Mouse (Mus musculus) layer of hippocampus, postnatal 25 days (tissue): ENCODE results near the gene Cnep1r1. TPM values are rescaled to one million over a fixed set of nuclear protein-coding genes. Genes with fewer than 3 reads are reported as not detected.

Experiments
- DNase-seq, 2 experiments: peaks; one replicate each; pipeline ENCODE4 v3.0.0; 2022; ENCODE audit warnings: mixed read lengths in 2 of 2, low spot score in 1 of 2; ENCODE audit errors: extremely low spot score in 1 of 2
- total RNA-seq, 2 experiments: library from RNA; stranded (reverse); gene quantifications; 2 replicates each; pipeline ENCODE4 v1.2.3; 2021

Cnep1r1 gene
- total RNA-seq, result 10 to 100 TPM; 30.1 to 33.3 TPM

GRCm38 (mm10) chr8:88118456-88119036 is at the start of gene Cnep1r1:
TSS of gene Cnep1r1 (plus strand) at chr8:88118769.
- DNase-seq, result peak; percentile 82 to 84

- no peak for DNase-seq
These were observed 36.4 kb upstream of the Cnep1r1 start for GRCm38 (mm10) chr8:88082183-88082582.

GRCm38 (mm10) chr8:88088006-88088405 is 30.6 kb upstream of the Cnep1r1 start:
- DNase-seq, result no peak

GRCm38 (mm10) chr8:88091661-88092060 is 26.9 kb upstream of the Cnep1r1 start:
- no peak for DNase-seq

- DNase-seq, result no peak
These were observed 25.2 kb upstream of the Cnep1r1 start for GRCm38 (mm10) chr8:88093367-88093766.

GRCm38 (mm10) chr8:88098856-88099255 is 19.7 kb upstream of the Cnep1r1 start:
- no peak for DNase-seq

- DNase-seq, result peak in 1 of 2 experiments; percentile 36
These were observed 19.0 kb upstream of the Cnep1r1 start for GRCm38 (mm10) chr8:88099526-88099925.

GRCm38 (mm10) chr8:88109241-88109640 is 9.3 kb upstream of the Cnep1r1 start:
- DNase-seq, result no peak

GRCm38 (mm10) chr8:88119076-88119475 is 507 bp downstream of the Cnep1r1 start:
- no peak for DNase-seq

- DNase-seq, result no peak
These were observed 6.3 kb downstream of the Cnep1r1 start for GRCm38 (mm10) chr8:88124850-88125249.

GRCm38 (mm10) chr8:88129397-88129796 is 10.8 kb downstream of the Cnep1r1 start:
- no peak for DNase-seq

GRCm38 (mm10) chr8:88130754-88131317 is 12.3 kb downstream of the Cnep1r1 start:
- no peak for DNase-seq

- DNase-seq, result peak; percentile 90
These were observed 19.3 kb downstream of the Cnep1r1 start, which contains the start of gene Heatr3 for GRCm38 (mm10) chr8:88137748-88138484. TSS of gene Heatr3 (plus strand) at chr8:88137855.

GRCm38 (mm10) chr8:88139256-88139655 is 20.7 kb downstream of the Cnep1r1 start:
- no peak for DNase-seq

GRCm38 (mm10) chr8:88141629-88142028 is 23.1 kb downstream of the Cnep1r1 start:
- DNase-seq, result no peak

- DNase-seq, result no peak
These were observed 25.5 kb downstream of the Cnep1r1 start for GRCm38 (mm10) chr8:88144041-88144440.

- no peak for DNase-seq
These were observed 32.4 kb downstream of the Cnep1r1 start for GRCm38 (mm10) chr8:88150910-88151371.

- DNase-seq, result no peak
These were observed 41.8 kb downstream of the Cnep1r1 start for GRCm38 (mm10) chr8:88160237-88160995.

GRCm38 (mm10) chr8:88161439-88161838 is 42.9 kb downstream of the Cnep1r1 start:
- DNase-seq, result peak; percentile 17 to 74

GRCm38 (mm10) chr8:88175264-88175663 is 56.7 kb downstream of the Cnep1r1 start:
- DNase-seq, result no peak

GRCm38 (mm10) chr8:88177291-88177690 is 58.7 kb downstream of the Cnep1r1 start:
- no peak for DNase-seq
